Mouse (Mus musculus) small intestine, adult 2 months (tissue): ENCODE measurements around the gene Gm2042.
"Not testable (repeated sequence)": the region's sequence is repeated elsewhere in the genome, so short reads cannot be mapped to it uniquely, and the experiment has no call there.

ENCODE experiments used
- CTCF ChIP-seq: fragments of 200-500 bp; IDR thresholded peaks from 2 replicates; pipeline ENCODE4 v1.5.1; 2012; ENCODE audit warnings: low read depth, mild to moderate bottlenecking, control low read depth, inconsistent platforms, low read length, moderate library complexity, mixed read lengths; ENCODE audit not compliant: insufficient replicate concordance, insufficient read length; ENCODE audit errors: extremely low read depth
- POLR2A ChIP-seq: fragments of 200-500 bp; IDR thresholded peaks from 2 replicates; pipeline ENCODE4 v1.6.1; 2012; ENCODE audit warnings: low read depth, mild to moderate bottlenecking, control low read depth, inconsistent platforms, low read length, moderate library complexity

- not testable (repeated sequence) for TF ChIP-seq CTCF, POLR2A
Observed at GRCm38 (mm10) chr12:87919721-87920120, 34.2 kb upstream of the Gm2042 start, which contains the start of gene Gm2035.
